Mouse (Mus musculus) olfactory bulb, adult 2 months (tissue): Measurements from ENCODE around the gene Gm21822. TPM values are rescaled to one million over a fixed set of nuclear protein-coding genes. Genes with fewer than 3 reads are reported as not detected.
"Not testable (repeated sequence)": the region's sequence is repeated elsewhere in the genome, so short reads cannot be mapped to it uniquely, and the experiment has no call there.

Experiments
- H3K27ac ChIP-seq: fragments of 200-500 bp; 2 replicates; pipeline ENCODE4 v1.5.1; 2012; ENCODE audit warnings: low read depth, low read length; ENCODE audit not compliant: insufficient read depth
- H3K4me1 ChIP-seq: fragments of 200-500 bp; 2 replicates; pipeline ENCODE4 v1.6.1; 2012; ENCODE audit warnings: low read length; ENCODE audit not compliant: control insufficient read depth, insufficient read depth
- H3K4me3 ChIP-seq: fragments of 200-500 bp; 2 replicates; pipeline ENCODE4 v1.5.1; 2012; ENCODE audit warnings: mild to moderate bottlenecking, low read depth, low read length, moderate library complexity; ENCODE audit not compliant: insufficient read depth
- WGBS: fragments of 180-500 bp; shearing (Covaris S2); methylation state at CpG from one replicate; pipeline ENCODE4 v1.1.7; 2018; 5-methylcytosine and 5-hydroxymethylcytosine counted together
- polyA plus RNA-seq: library from polyadenylated mRNA; stranded (reverse); fragments of >200 nt; gene quantifications from 2 replicates; pipeline ENCODE4 v1.2.4, GENCODE M21; 2012; ENCODE audit warnings: low replicate concordance; ENCODE audit not compliant: missing spikeins, insufficient read depth, insufficient read length

Gm21822 gene
- not detected in 2 replicates for polyA plus RNA-seq

DNA sequence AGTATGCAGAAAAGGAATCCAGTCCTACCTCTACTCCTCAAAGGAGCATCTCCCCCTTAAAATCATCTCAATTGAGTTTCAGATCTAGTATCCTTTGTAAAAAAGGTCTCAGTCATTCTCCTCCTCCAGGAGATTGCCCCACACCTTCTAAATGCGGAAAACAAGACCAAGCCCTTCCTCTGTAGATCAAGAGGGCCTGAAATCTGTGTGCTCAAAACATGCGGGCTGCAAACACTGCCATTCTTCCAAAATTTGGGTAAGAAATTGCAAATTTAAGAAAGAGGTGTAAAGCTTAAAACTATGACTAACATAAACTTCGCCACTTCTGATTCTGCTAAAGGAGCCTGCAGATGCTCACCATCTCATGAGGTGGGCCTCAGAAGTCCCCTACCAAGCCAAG is at the start of gene Gm21822:
Gene Gm21822, plus strand, starts transcription at position 301 of the 400 bp plus-strand sequence.
- not testable (repeated sequence) for H3K27ac ChIP-seq, H3K4me3 ChIP-seq, H3K4me1 ChIP-seq
- no CpG with 5 or more reads among the region's 3 CpGs for WGBS
